29 mouse cellular contexts compared by ENCODE assay signal in the genomic region with DNA sequence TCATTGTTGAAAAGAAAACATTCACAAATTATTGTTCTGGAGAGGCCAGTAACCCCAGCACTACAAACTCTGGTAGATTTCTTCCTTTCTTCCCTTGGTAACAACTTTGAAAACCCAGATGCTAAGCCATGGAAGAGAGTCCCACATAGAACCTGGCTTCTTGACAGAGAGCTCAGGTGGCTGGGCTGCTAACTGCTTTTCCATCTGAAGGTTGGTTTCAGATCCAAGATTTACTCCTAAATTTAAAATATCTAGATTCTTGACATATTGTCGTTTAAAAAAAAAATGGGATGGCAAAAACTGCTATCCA.
DNase-seq lines count a peak whose midpoint lies in the region; ATAC-seq and TF ChIP-seq lines count a peak whose summit lies in the region.
"Had no signal": no experiment of that assay in that cellular context is flagged by ENCODE, and none has a peak within 500 bp of the region (broad histone marks: within the 10 kb centered on the region; RNA-seq: fewer than 3 reads in every experiment).

No protein-coding gene starts in this region.

- intact Hi-C loops in gastrocnemius, adult 2 months (cut with DNase I): no loop called here
- intact Hi-C loops in heart, postnatal 36 days (cut with DNase I): no loop called here

- H3K4me3 ChIP-seq in gastrocnemius, adult 2 months: no peak overlapping the region
- no peak overlapping the region for H3K4me3 ChIP-seq in ES-Bruce4 (ENCODE audit: low read depth, low read length)
- H3K4me3 ChIP-seq in limb, embryonic 14.5 days (replicated peaks; ENCODE audit: low read length): no peak overlapping the region
- H3K4me3 ChIP-seq: hindbrain, embryonic 13.5 days; midbrain, embryonic 10.5 days; midbrain, embryonic 15.5 days; neural tube, embryonic 15.5 days had no signal

- peak; percentile 63 to 67 for DNase-seq in cerebellum, postnatal 10 days
- no peak for DNase-seq in cerebellum, postnatal 4 days (ENCODE audit: low spot score in 2 of 2)
- DNase-seq in gastrocnemius, adult 2 months: no peak
- DNase-seq in gastrocnemius, adult 18-20 months (ENCODE audit: low spot score): no peak
- DNase-seq in limb, embryonic 14.5 days (ENCODE audit: low spot score): peak; percentile 65
- no peak for DNase-seq in heart, postnatal 36 days
- DNase-seq in embryo, embryonic 10 days (ENCODE audit: low spot score): no peak
- DNase-seq: cerebellum, postnatal 36 days; heart, postnatal 4 days; kidney, adult 8-10 months; kidney, postnatal 4 days; liver; lung, postnatal 10 days; retina, postnatal 1 day; thymus, adult 2 months; thymus, postnatal 36 days had no signal

- H3K9me3 ChIP-seq in ES-Bruce4 (replicated peaks; ENCODE audit: control insufficient read depth, insufficient read depth, low read length, poor library complexity, severe bottlenecking): no peaks in the 10 kb centered on the region
- H3K9me3 ChIP-seq in limb, embryonic 14.5 days (ENCODE audit: control insufficient read depth, low read length): no peaks in the 10 kb centered on the region
- H3K9me3 ChIP-seq: G1E; hindbrain, embryonic 13.5 days; midbrain, embryonic 10.5 days; midbrain, embryonic 15.5 days; neural tube, embryonic 15.5 days had no signal

- ATAC-seq in limb, embryonic 14.5 days (ENCODE audit: low FRiP score, low read depth): peak; percentile 82
- ATAC-seq: forebrain, embryonic 16.5 days; intestine, embryonic 16.5 days; midbrain, embryonic 15.5 days had no signal

- no peak for TF ChIP-seq CTCF in gastrocnemius, adult 2 months (IDR thresholded peaks at IDR 0.05)
- no peak for TF ChIP-seq CTCF in ES-Bruce4 (IDR thresholded peaks at IDR 0.05; ENCODE audit: low read depth, low read length)

- no peak overlapping the region for H3K9ac ChIP-seq in ES-Bruce4 (ENCODE audit: low read depth, poor library complexity, severe bottlenecking)
- H3K9ac ChIP-seq in limb, embryonic 14.5 days (ENCODE audit: low read depth, low read length, severe bottlenecking): no peak overlapping the region
- H3K9ac ChIP-seq: hindbrain, embryonic 13.5 days; liver, embryonic 14.5 days; midbrain, embryonic 15.5 days; neural tube, embryonic 15.5 days had no signal

- no peaks in the 10 kb centered on the region for H3K27me3 ChIP-seq in ES-Bruce4 (ENCODE audit: control insufficient read depth, insufficient read depth, low read length, poor library complexity, severe bottlenecking)
- H3K27me3 ChIP-seq in limb, embryonic 14.5 days (ENCODE audit: control insufficient read depth, insufficient read depth, low read length): no peaks in the 10 kb centered on the region
- H3K27me3 ChIP-seq: CH12.LX; hindbrain, embryonic 13.5 days; midbrain, embryonic 15.5 days; neural tube, embryonic 15.5 days had no signal

- no peak overlapping the region for H3K4me2 ChIP-seq in limb, embryonic 14.5 days (replicated peaks; ENCODE audit: low read depth, low read length, severe bottlenecking)
- H3K4me2 ChIP-seq: heart, embryonic 11.5 days; hindbrain, embryonic 13.5 days; midbrain, embryonic 15.5 days; neural tube, embryonic 15.5 days had no signal

- peak overlapping the region; percentile 24; the same call in 1 of the 2 replicates for H3K27ac ChIP-seq in gastrocnemius, adult 2 months
- 0 out of 2 replicates have a peak overlapping the region, but pooled peaks have one; percentile 41 for H3K27ac ChIP-seq in ES-Bruce4 (ENCODE audit: insufficient read depth, low read length)
- no peak overlapping the region for H3K27ac ChIP-seq in limb, embryonic 14.5 days (replicated peaks; ENCODE audit: low read depth, low read length)
- H3K27ac ChIP-seq: hindbrain, embryonic 13.5 days; kidney, postnatal 0 days; liver, embryonic 14.5 days; midbrain, embryonic 10.5 days; midbrain, embryonic 15.5 days; neural tube, embryonic 15.5 days; stomach, postnatal 0 days had no signal

- no peak for TF ChIP-seq EP300 in ES-Bruce4 (IDR thresholded peaks at IDR 0.05; ENCODE audit: insufficient read depth, low read depth, low read length)

- peaks cover 2% of the 10 kb centered on the region for H3K4me1 ChIP-seq in ES-Bruce4 (ENCODE audit: control insufficient read depth, insufficient read depth, low read length)
- H3K4me1 ChIP-seq in limb, embryonic 14.5 days (ENCODE audit: control insufficient read depth, insufficient read depth, low read length): peaks cover 2% of the 10 kb centered on the region; the same call in 1 of the 2 replicates
- H3K4me1 ChIP-seq: hindbrain, embryonic 13.5 days; midbrain, embryonic 10.5 days; midbrain, embryonic 15.5 days; neural tube, embryonic 15.5 days had no signal

- no peaks in the 10 kb centered on the region for H3K36me3 ChIP-seq in ES-Bruce4 (ENCODE audit: control insufficient read depth, insufficient read depth, low read length, poor library complexity, severe bottlenecking)
- no peaks in the 10 kb centered on the region for H3K36me3 ChIP-seq in limb, embryonic 14.5 days (ENCODE audit: control insufficient read depth, insufficient read depth, low read length)
- H3K36me3 ChIP-seq: G1E; hindbrain, embryonic 13.5 days; midbrain, embryonic 10.5 days; midbrain, embryonic 15.5 days; neural tube, embryonic 15.5 days had no signal

- TF ChIP-seq POLR2A in ES-Bruce4 (IDR thresholded peaks at IDR 0.05; ENCODE audit: insufficient read depth, low read length): no peak
- TF ChIP-seq POLR2A in limb, embryonic 14.5 days (IDR thresholded peaks at IDR 0.05; ENCODE audit: borderline replicate concordance, extremely low read depth, insufficient read depth, insufficient read length): no peak

- 83% methylated on average over 1 of the region's 1 CpGs for WGBS in limb, embryonic 14.5 days

Comparison
In these comparisons a context has a peak if more than half of its experiments do, and no peak if none do; other contexts are left out.
1. DNase-seq: peak in cerebellum, postnatal 10 days (2 of 2) and limb, embryonic 14.5 days (single experiment); none in cerebellum, postnatal 4 days (0 of 2), gastrocnemius, adult 2 months (single experiment), gastrocnemius, adult 18-20 months (single experiment), heart, postnatal 36 days (0 of 2) and embryo, embryonic 10 days (single experiment).